In the genomic region with DNA sequence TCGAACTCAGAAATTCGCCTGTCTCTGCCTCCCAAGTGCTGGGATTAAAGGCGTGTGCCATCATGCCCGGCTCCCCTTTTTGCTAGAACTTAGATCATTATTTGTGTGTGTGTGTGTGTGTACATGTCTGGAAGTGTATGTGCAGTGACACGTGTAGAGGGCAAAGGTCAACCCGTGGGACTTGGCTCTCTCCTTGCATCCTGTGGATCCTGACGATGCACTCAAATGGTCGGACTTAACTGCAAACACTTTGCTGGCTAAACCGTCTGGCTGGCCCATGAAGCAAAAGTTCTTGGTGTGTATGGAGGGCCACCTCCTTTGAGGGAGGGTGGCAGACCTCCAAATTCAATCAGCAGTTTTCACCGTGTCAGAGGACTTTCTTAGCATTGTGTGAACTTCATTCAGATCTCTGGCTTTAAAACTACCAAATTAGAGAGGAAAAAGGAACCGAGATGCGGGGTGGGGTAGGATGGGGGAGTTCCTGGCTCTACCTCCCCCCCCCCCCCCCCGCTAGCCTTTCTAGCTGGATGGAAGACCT, we compare ENCODE assay signal across 8 mouse cellular contexts. TPM values are rescaled to one million over a fixed set of nuclear protein-coding genes. Genes with fewer than 3 reads are reported as not detected.
DNase-seq lines count a peak whose midpoint lies in the region; ATAC-seq and TF ChIP-seq lines count a peak whose summit lies in the region.

No protein-coding gene starts in this region.

- H3K4me2 ChIP-seq in lung, embryonic 14.5 days: peak overlapping the region; percentile 95
- peak overlapping the region; percentile 99 for H3K4me2 ChIP-seq in limb, embryonic 11.5 days (ENCODE audit: low read depth, severe bottlenecking)
- H3K4me2 ChIP-seq in stomach, embryonic 14.5 days (replicated peaks; ENCODE audit: low read depth, low read length): peak overlapping the region; percentile 95

- 0 out of 2 replicates have a peak, but pooled peaks cover 7% of the 10 kb centered on the region for H3K27me3 ChIP-seq in lung, embryonic 14.5 days (ENCODE audit: insufficient read depth, low read length)
- no peaks in the 10 kb centered on the region for H3K27me3 ChIP-seq in limb, embryonic 11.5 days (ENCODE audit: control insufficient read depth, insufficient read depth, low read length)
- no peaks in the 10 kb centered on the region for H3K27me3 ChIP-seq in stomach, embryonic 14.5 days (ENCODE audit: control insufficient read depth, insufficient read depth, low read length)

- no peak for TF ChIP-seq POLR2A in lung, adult 2 months (IDR thresholded peaks at IDR 0.05; ENCODE audit: borderline replicate concordance, extremely low read depth, low read depth, low read length)

- no peaks in the 10 kb centered on the region for H3K9me3 ChIP-seq in lung, embryonic 14.5 days (ENCODE audit: low read depth, low read length)
- no peaks in the 10 kb centered on the region for H3K9me3 ChIP-seq in limb, embryonic 11.5 days (ENCODE audit: control insufficient read depth, low read length)
- H3K9me3 ChIP-seq in stomach, embryonic 14.5 days (ENCODE audit: control insufficient read depth, low read depth, low read length): no peaks in the 10 kb centered on the region

- H3K36me3 ChIP-seq in lung, embryonic 14.5 days (ENCODE audit: insufficient read depth): no peaks in the 10 kb centered on the region
- H3K36me3 ChIP-seq in limb, embryonic 11.5 days (ENCODE audit: control insufficient read depth, insufficient read depth, low read length): no peaks in the 10 kb centered on the region
- H3K36me3 ChIP-seq in stomach, embryonic 14.5 days (ENCODE audit: control insufficient read depth, insufficient read depth, low read length): no peaks in the 10 kb centered on the region

- H3K4me1 ChIP-seq in lung, embryonic 14.5 days (ENCODE audit: insufficient read depth): peaks cover 19% of the 10 kb centered on the region
- peaks cover 22% of the 10 kb centered on the region for H3K4me1 ChIP-seq in lung, adult 2 months (ENCODE audit: control insufficient read depth, insufficient read depth, low read length)
- peaks cover 17% of the 10 kb centered on the region for H3K4me1 ChIP-seq in limb, embryonic 11.5 days (ENCODE audit: control insufficient read depth, insufficient read depth, low read length)
- peaks cover 28% of the 10 kb centered on the region for H3K4me1 ChIP-seq in stomach, embryonic 14.5 days (ENCODE audit: control insufficient read depth, insufficient read depth, low read length)

- 51% methylated on average over 13 of the region's 13 CpGs for WGBS in lung, embryonic 14.5 days
- WGBS in lung, adult 2 months: 38% methylated on average over 13 of the region's 13 CpGs
- 54% methylated on average over 12 of the region's 13 CpGs for WGBS in limb, embryonic 11.5 days
- WGBS in stomach, embryonic 14.5 days: 59% methylated on average over 12 of the region's 13 CpGs

- no peak for TF ChIP-seq CTCF in lung, embryonic 14.5 days (IDR thresholded peaks at IDR 0.05; ENCODE audit: low read depth)
- TF ChIP-seq CTCF in lung, adult 2 months (IDR thresholded peaks at IDR 0.05; ENCODE audit: insufficient read depth, low read length): no peak

- peak overlapping the region; percentile 46 for H3K4me3 ChIP-seq in lung, embryonic 14.5 days (ENCODE audit: low read depth, low read length)
- H3K4me3 ChIP-seq in lung, adult 2 months (replicated peaks; ENCODE audit: extremely low read depth, low read depth, low read length): no peak overlapping the region
- H3K4me3 ChIP-seq in limb, embryonic 11.5 days (ENCODE audit: low read depth, low read length): peak overlapping the region; percentile 41
- peak overlapping the region; percentile 50 for H3K4me3 ChIP-seq in stomach, embryonic 14.5 days (ENCODE audit: low read depth, low read length)

- ATAC-seq in lung, embryonic 14.5 days (ENCODE audit: insufficient read depth): no peak
- no peak for ATAC-seq in limb, embryonic 11.5 days (ENCODE audit: insufficient number of reproducible peaks, low FRiP score, low TSS enrichment, low read depth)
- ATAC-seq in stomach, embryonic 14.5 days (ENCODE audit: insufficient number of reproducible peaks, insufficient read depth, low FRiP score, low read depth): no peak

- peak overlapping the region; percentile 44; the same call in 1 of the 2 replicates for H3K9ac ChIP-seq in lung, embryonic 14.5 days
- peak overlapping the region; percentile 40; the same call in 1 of the 2 replicates for H3K9ac ChIP-seq in limb, embryonic 11.5 days (ENCODE audit: low read length)
- H3K9ac ChIP-seq in stomach, embryonic 14.5 days (replicated peaks; ENCODE audit: low read depth, low read length): no peak overlapping the region

- no peak for DNase-seq in lung, embryonic 14.5 days
- no peak for DNase-seq in lung, adult 2 months
- peak; percentile 28 for DNase-seq in heart, postnatal 4 days
- DNase-seq in limb, embryonic 11.5 days (ENCODE audit: low spot score): no peak
- no peak for DNase-seq in cerebellum, postnatal 36 days
- DNase-seq in ovary, postnatal 14 days (ENCODE audit: low spot score): no peak
- no peak for DNase-seq in B cell, adult 2 months

- H3K27ac ChIP-seq in lung, embryonic 14.5 days (ENCODE audit: low read depth): no peak overlapping the region
- H3K27ac ChIP-seq in limb, embryonic 11.5 days (replicated peaks; ENCODE audit: low read depth, low read length): no peak overlapping the region
- H3K27ac ChIP-seq in stomach, embryonic 14.5 days (ENCODE audit: low read length): no peak overlapping the region

RNA-seq across cellular contexts. Expression of a gene that starts 50.8 kb away (rescaled TPM):
- 59.3 and 71.2 TPM in 2 replicates for polyA plus RNA-seq in lung, embryonic 14.5 days (2014; fragmentation: Nextera tagmentation; extraction: Ambion mirVana)
- 111 and 113 TPM in 2 replicates for polyA plus RNA-seq in lung, adult 2 months (2012; rRNA removed)
- 100 to 1,000 TPM; 119 to 133 TPM for total RNA-seq in heart, postnatal 4 days (2021)
- polyA plus RNA-seq in limb, embryonic 11.5 days (2014; fragmentation: Nextera tagmentation; extraction: Ambion mirVana): 38.0 and 39.0 TPM in 2 replicates
- polyA plus RNA-seq in stomach, embryonic 14.5 days (2014; fragmentation: Nextera tagmentation; extraction: Ambion mirVana): 80.6 and 83.2 TPM in 2 replicates
